Mouse (Mus musculus) E14TG2a.4 (cell line): ENCODE measurements around the gene Nt5m.

Experiments
- CTCF ChIP-seq: conservative IDR thresholded peaks from 2 replicates; pipeline ENCODE4 v1.5.1; 2014; ENCODE audit warnings: low read length
- NANOG ChIP-seq: IDR thresholded peaks from 2 replicates; pipeline ENCODE4 v1.6.1; 2014; ENCODE audit warnings: borderline replicate concordance, low read length, mixed read lengths
- POU5F1 ChIP-seq: IDR thresholded peaks from 2 replicates; pipeline ENCODE4 v1.6.1; 2014; ENCODE audit warnings: low read length, borderline replicate concordance

GRCm38 (mm10) chr11:59847891-59848884 lies 8.9 kb downstream of the Nt5m start:
- TF ChIP-seq CTCF: no peak
- no peak for TF ChIP-seq NANOG
- no peak for TF ChIP-seq POU5F1
